Mouse (Mus musculus) kidney, postnatal 0 days (tissue): ENCODE measurements around the gene Cisd2. TPM values are rescaled to one million over a fixed set of nuclear protein-coding genes. Genes with fewer than 3 reads are reported as not detected.
A peak's percentile ranks its signal among the peaks of the same experiment; 100 is the strongest.

ENCODE experiments used
- ATAC-seq: fragments of 200-750 bp; cut with Nextera tagmentation; replicated peaks from 2 replicates; pipeline ENCODE4 v1.8.0; 2017; ENCODE audit warnings: low read depth, moderate number of reproducible peaks, moderate TSS enrichment, moderate library complexity; ENCODE audit not compliant: low FRiP score
- DNase-seq: peaks from one replicate; pipeline ENCODE4 v3.0.0-alpha.2; 2016; ENCODE audit warnings: low spot score
- H3K27ac ChIP-seq: fragments of 300-500 bp; sonication (generic); 2 replicates; pipeline ENCODE4 v1.5.1; 2014; ENCODE audit warnings: mild to moderate bottlenecking
- H3K27me3 ChIP-seq: fragments of 300-500 bp; sonication (generic); 2 replicates; pipeline ENCODE4 v1.6.1; 2014; ENCODE audit warnings: low read length, mixed read lengths; ENCODE audit not compliant: insufficient read depth
- H3K36me3 ChIP-seq: fragments of 300-500 bp; sonication (generic); 2 replicates; pipeline ENCODE4 v1.6.1; 2014; ENCODE audit warnings: low read length, mixed read lengths; ENCODE audit not compliant: insufficient read depth
- H3K4me1 ChIP-seq: fragments of 300-500 bp; sonication (generic); replicated peaks from 2 replicates; pipeline ENCODE4 v1.6.1; 2014; ENCODE audit warnings: antibody characterized with exemption, low read length, mixed read lengths; ENCODE audit not compliant: insufficient read depth
- H3K4me2 ChIP-seq: fragments of 300-500 bp; sonication (generic); 2 replicates; pipeline ENCODE4 v1.6.1; 2014; ENCODE audit warnings: mild to moderate bottlenecking, low read length, moderate library complexity, mixed read lengths
- H3K4me3 ChIP-seq: fragments of 300-500 bp; sonication (generic); replicated peaks from 2 replicates; pipeline ENCODE4 v1.5.1; 2014; ENCODE audit warnings: low read depth, low read length
- H3K9ac ChIP-seq: fragments of 300-500 bp; sonication (generic); 2 replicates; pipeline ENCODE4 v1.6.1; 2014; ENCODE audit warnings: low read depth, low read length
- H3K9me3 ChIP-seq: fragments of 300-500 bp; sonication (generic); replicated peaks from 2 replicates; pipeline ENCODE4 v1.6.1; 2016; ENCODE audit warnings: low read length, inconsistent platforms, mixed read lengths
- CTCF ChIP-seq: IDR thresholded peaks from 2 replicates; pipeline ENCODE4 v1.5.1; 2016; ENCODE audit warnings: antibody characterized with exemption, low read depth, mild to moderate bottlenecking, moderate library complexity
- WGBS: fragments of 180-500 bp; shearing (Covaris S2); extraction: QIAGEN DNeasy Blood & Tissue Kit; methylation state at CpG from one replicate; pipeline ENCODE4 v1.1.7; 2014; 5-methylcytosine and 5-hydroxymethylcytosine counted together
- polyA plus RNA-seq: library from polyadenylated mRNA; unstranded; fragments of >200 nt; fragmentation: Nextera tagmentation; extraction: Ambion mirVana; gene quantifications from 2 replicates; pipeline ENCODE4 v1.2.1, GENCODE M21; 2015

Gene Cisd2
- polyA plus RNA-seq, 1 experiment from 2014 or later: 57.8 TPM

- Histone ChIP-seq H3K36me3 (no peaks in the 10 kb centered on the region), H3K4me1 (peaks cover 13% of the 10 kb centered on the region; the same call in 1 of the 2 replicates), H3K27ac (no peak overlapping the region), H3K27me3 (no peaks in the 10 kb centered on the region), H3K4me3 (no peak overlapping the region), H3K4me2 (no peak overlapping the region), H3K9ac (no peak overlapping the region), H3K9me3 (no peaks in the 10 kb centered on the region)
- ATAC-seq (no peak), DNase-seq (no peak)
- TF ChIP-seq CTCF: no peak
- 86% methylated on average over 9 of the region's 9 CpGs for WGBS
Measured at GRCm38 (mm10) chr3:135420542-135421309, 3.0 kb downstream of the Cisd2 start.

DNA sequence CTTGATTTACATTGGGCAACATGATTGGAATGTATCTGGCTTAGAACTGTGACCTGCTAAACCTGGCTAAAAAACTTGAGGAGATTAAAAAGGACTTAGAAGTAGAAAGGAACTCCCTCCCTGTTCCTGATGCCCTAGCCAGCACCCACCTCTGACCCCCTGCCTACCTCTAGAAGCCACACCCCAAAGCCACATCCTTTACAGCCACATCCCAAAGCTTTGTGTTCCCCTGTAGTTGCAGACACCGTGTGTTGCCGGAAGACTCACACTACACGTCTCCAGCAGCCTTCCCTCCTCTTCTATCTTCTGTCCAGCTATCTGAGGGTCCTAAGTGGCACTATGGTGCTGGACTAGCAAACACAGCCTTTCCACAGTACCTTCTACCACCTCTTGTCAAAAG is 5.9 kb downstream of the Cisd2 start:
- WGBS: 88% methylated on average over 3 of the region's 3 CpGs
- DNase-seq: no peak
- TF ChIP-seq CTCF: no peak
- 0 out of 2 replicates have a peak, but pooled peaks cover 6% of the 10 kb centered on the region for H3K4me1 ChIP-seq
- H3K27ac ChIP-seq: no peak overlapping the region
- ATAC-seq: no peak
- no peak overlapping the region for H3K4me2 ChIP-seq
- H3K9me3 ChIP-seq: no peaks in the 10 kb centered on the region
- H3K9ac ChIP-seq: no peak overlapping the region
- H3K4me3 ChIP-seq: no peak overlapping the region
- H3K36me3 ChIP-seq: no peaks in the 10 kb centered on the region
- no peaks in the 10 kb centered on the region for H3K27me3 ChIP-seq

GRCm38 (mm10) chr3:135417245-135417644 is 6.5 kb downstream of the Cisd2 start:
- Histone ChIP-seq H3K4me2 (no peak overlapping the region), H3K9me3 (no peaks in the 10 kb centered on the region), H3K4me1 (0 out of 2 replicates have a peak, but pooled peaks cover 5% of the 10 kb centered on the region), H3K4me3 (no peak overlapping the region), H3K27me3 (no peaks in the 10 kb centered on the region), H3K27ac (no peak overlapping the region), H3K36me3 (no peaks in the 10 kb centered on the region), H3K9ac (no peak overlapping the region)
- TF ChIP-seq CTCF: no peak
- DNase-seq (no peak), ATAC-seq (no peak)
- 86% methylated on average over 3 of the region's 3 CpGs for WGBS

DNA sequence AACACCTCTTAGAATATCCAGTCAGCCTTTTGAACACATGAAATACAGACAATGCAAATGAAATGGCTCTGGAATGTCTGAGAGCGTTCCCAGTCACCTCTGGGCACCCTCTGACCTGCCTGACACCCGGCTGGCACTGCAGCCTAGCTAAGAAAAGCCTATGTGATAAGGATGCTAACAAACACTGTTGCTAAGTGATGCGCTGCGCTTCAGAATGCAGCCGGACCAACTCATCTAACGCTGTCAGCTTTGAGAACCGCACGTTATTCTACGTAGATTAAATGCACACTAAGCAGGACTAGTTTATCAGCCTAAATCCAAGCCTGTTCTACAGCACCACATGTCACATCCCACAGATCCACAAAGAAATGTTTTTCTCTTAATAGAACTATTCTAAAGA is 11.9 kb downstream of the Cisd2 start:
- Histone ChIP-seq H3K4me1 (no peaks in the 10 kb centered on the region), H3K9me3 (no peaks in the 10 kb centered on the region), H3K36me3 (0 out of 2 replicates have a peak, but pooled peaks cover 5% of the 10 kb centered on the region), H3K9ac (no peak overlapping the region), H3K27ac (no peak overlapping the region), H3K4me3 (no peak overlapping the region), H3K27me3 (no peaks in the 10 kb centered on the region), H3K4me2 (no peak overlapping the region)
- no peak for TF ChIP-seq CTCF
- DNase-seq: no peak
- ATAC-seq: no peak
- WGBS: 85% methylated on average over 9 of the region's 9 CpGs

DNA sequence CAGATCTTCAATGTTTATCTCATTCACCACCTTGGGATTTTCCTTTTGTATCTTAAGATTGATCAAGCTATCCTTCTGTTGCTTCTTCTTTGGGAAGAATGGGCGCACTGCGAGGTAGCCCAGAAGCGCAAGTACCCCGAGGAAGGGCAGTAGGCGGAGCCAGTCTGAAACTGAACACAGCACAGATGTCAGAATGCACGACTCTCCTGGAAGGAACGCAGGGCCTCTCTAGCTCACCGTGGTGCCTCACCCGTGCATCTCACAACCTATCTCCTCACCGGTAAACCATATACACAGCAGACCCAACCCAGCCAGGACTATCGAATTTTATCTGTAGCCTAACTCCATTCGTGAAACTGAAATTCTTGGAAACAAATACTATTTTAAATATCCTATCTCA is 12.7 kb downstream of the Cisd2 start:
- Histone ChIP-seq H3K4me2 (no peak overlapping the region), H3K36me3 (0 out of 2 replicates have a peak, but pooled peaks cover 9% of the 10 kb centered on the region), H3K9ac (no peak overlapping the region), H3K9me3 (no peaks in the 10 kb centered on the region), H3K4me1 (no peaks in the 10 kb centered on the region), H3K4me3 (no peak overlapping the region), H3K27ac (no peak overlapping the region), H3K27me3 (no peaks in the 10 kb centered on the region)
- WGBS: 90% methylated on average over 12 of the region's 12 CpGs
- TF ChIP-seq CTCF: no peak
- DNase-seq (no peak), ATAC-seq (no peak)

DNA sequence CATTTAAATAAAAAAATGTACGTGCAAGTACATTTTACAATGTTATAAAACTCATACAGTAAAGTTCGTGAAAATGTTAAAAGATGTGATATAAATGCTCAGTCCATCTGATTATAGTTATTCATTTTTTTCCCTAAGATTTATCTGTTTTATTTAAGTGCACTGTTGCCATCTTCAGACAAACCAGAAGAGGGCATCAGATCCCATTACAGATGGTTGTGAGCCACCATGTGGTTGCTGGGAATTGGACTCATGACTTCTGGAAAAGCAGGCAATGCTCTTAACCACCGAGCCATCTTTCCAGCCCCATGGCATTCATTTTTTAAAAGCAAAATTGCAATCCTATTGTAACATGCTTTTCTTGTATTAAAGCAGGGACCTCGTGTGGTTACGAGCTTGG is 14.5 kb downstream of the Cisd2 start:
- TF ChIP-seq CTCF: peak; percentile 36
- WGBS: 94% methylated on average over 5 of the region's 5 CpGs
- ATAC-seq: no peak

More for the DNA sequence above, 14.5 kb downstream of the Cisd2 start:
- no peaks in the 10 kb centered on the region for H3K9me3 ChIP-seq
- no peak overlapping the region for H3K9ac ChIP-seq
- H3K27me3 ChIP-seq: no peaks in the 10 kb centered on the region
- H3K36me3 ChIP-seq: 0 out of 2 replicates have a peak, but pooled peaks cover 9% of the 10 kb centered on the region
- DNase-seq: no peak
- H3K4me1 ChIP-seq: no peaks in the 10 kb centered on the region
- H3K27ac ChIP-seq: no peak overlapping the region
- H3K4me3 ChIP-seq: no peak overlapping the region
- H3K4me2 ChIP-seq: no peak overlapping the region
